10 mouse cellular contexts compared by ENCODE assay signal in the genomic region with DNA sequence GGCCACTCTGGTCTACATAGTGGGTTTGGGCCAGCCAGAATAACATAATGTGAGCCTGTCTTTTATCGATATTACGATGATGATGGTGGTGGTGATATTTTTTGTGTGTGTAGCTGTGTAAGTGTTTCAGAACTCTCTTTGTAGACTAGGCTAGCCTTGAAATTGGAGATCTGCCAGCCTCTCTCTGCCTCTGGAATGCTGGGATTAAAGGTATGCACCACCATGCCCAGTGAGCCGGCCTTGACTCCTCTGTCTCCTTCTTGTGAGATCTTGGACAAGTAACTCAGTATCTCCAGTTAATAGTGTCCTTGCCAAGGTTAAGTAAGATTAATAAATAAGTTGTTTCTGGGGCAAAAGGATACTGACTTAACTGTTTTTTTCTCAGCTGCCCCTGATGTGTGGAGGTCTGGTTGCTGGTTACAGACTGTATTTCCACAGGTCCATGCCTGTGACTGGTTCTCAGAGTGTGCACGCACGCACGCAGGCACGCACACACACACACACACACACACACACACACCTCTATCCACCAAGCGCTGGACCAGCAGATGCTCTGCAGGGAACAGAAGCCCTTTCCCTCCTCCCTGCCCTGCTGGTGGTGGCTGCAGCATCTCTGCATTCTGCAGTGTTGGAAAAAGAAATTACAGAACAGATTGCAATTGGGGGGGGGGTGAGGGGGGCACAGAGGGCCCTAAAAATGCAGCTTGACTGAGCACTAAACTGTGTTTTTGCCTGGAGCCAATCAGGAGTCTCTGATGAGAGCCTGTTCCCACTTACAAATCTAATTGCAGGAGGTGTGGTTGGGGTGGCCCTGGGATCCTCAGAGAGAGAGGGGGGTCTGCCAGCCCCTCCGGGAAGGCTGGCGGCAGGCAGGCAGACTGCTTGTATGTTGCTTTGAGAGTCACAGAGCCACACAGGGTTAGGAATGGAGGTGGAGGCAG. TPM values are rescaled to one million over a fixed set of nuclear protein-coding genes. Genes with fewer than 3 reads are reported as not detected.
DNase-seq lines count a peak whose midpoint lies in the region; ATAC-seq and TF ChIP-seq lines count a peak whose summit lies in the region.
"Had no signal": no experiment of that assay in that cellular context is flagged by ENCODE, and none has a peak within 500 bp of the region (broad histone marks: within the 10 kb centered on the region; RNA-seq: fewer than 3 reads in every experiment).

No protein-coding gene starts in this region.

- DNase-seq in adrenal gland, postnatal 10 days, result peak; percentile 27
- no peak for DNase-seq in adrenal gland, adult 8-10 months
- peak; percentile 36 for DNase-seq in lung, postnatal 10 days
- no peak for DNase-seq in lung, adult 2 months
- DNase-seq in hindbrain, embryonic 11.5 days (ENCODE audit: low spot score), result peak; percentile 21
- no peak for DNase-seq in yolk sac, embryonic 10.5 days (ENCODE audit: low spot score)
- DNase-seq in layer of hippocampus, adult 9-11 months, result no peak
- DNase-seq: gastrocnemius, postnatal 14 days; left cerebral cortex, postnatal 4 days had no signal

- H3K27me3 ChIP-seq in hindbrain, embryonic 11.5 days (ENCODE audit: control insufficient read depth, insufficient read depth, low read length), result no peaks in the 10 kb centered on the region
- H3K27me3 ChIP-seq in limb, embryonic 13.5 days, result no peaks in the 10 kb centered on the region

- no peak for TF ChIP-seq POLR2A in lung, adult 2 months (IDR thresholded peaks at IDR 0.05; ENCODE audit: borderline replicate concordance, extremely low read depth, low read depth, low read length)

- no peaks in the 10 kb centered on the region for H3K9me3 ChIP-seq in hindbrain, embryonic 11.5 days (ENCODE audit: control insufficient read depth, low read length)
- no peaks in the 10 kb centered on the region for H3K9me3 ChIP-seq in limb, embryonic 13.5 days

- peaks cover 48% of the 10 kb centered on the region for H3K4me1 ChIP-seq in lung, adult 2 months (ENCODE audit: control insufficient read depth, insufficient read depth, low read length)
- H3K4me1 ChIP-seq in hindbrain, embryonic 11.5 days (replicated peaks; ENCODE audit: control insufficient read depth, insufficient read depth, low read length), result peaks cover 49% of the 10 kb centered on the region
- peaks cover 84% of the 10 kb centered on the region for H3K4me1 ChIP-seq in limb, embryonic 13.5 days

- no peak overlapping the region for H3K4me3 ChIP-seq in lung, adult 2 months (replicated peaks; ENCODE audit: extremely low read depth, low read depth, low read length)
- no peak overlapping the region for H3K4me3 ChIP-seq in hindbrain, embryonic 11.5 days (ENCODE audit: low read depth, low read length)
- no peak overlapping the region for H3K4me3 ChIP-seq in limb, embryonic 13.5 days

- WGBS in lung, adult 2 months, result 77% methylated on average over 10 of the region's 10 CpGs
- WGBS in hindbrain, embryonic 11.5 days, result 42% methylated on average over 10 of the region's 10 CpGs
- 36% methylated on average over 10 of the region's 10 CpGs for WGBS in limb, embryonic 13.5 days

- no peak overlapping the region for H3K4me2 ChIP-seq in hindbrain, embryonic 11.5 days (replicated peaks; ENCODE audit: low read depth, low read length)
- 0 out of 2 replicates have a peak overlapping the region, but pooled peaks have one; percentile 9 for H3K4me2 ChIP-seq in limb, embryonic 13.5 days (replicated peaks)

- no peak for TF ChIP-seq CTCF in lung, adult 2 months (IDR thresholded peaks at IDR 0.05; ENCODE audit: insufficient read depth, low read length)

- no peak overlapping the region for H3K9ac ChIP-seq in hindbrain, embryonic 11.5 days (ENCODE audit: low read depth, low read length)
- no peak overlapping the region for H3K9ac ChIP-seq in limb, embryonic 13.5 days

- H3K36me3 ChIP-seq in hindbrain, embryonic 11.5 days (ENCODE audit: control insufficient read depth, insufficient read depth, low read length), result no peaks in the 10 kb centered on the region
- no peaks in the 10 kb centered on the region for H3K36me3 ChIP-seq in limb, embryonic 13.5 days

- H3K27ac ChIP-seq in hindbrain, embryonic 11.5 days (ENCODE audit: low read depth, low read length), result no peak overlapping the region
- H3K27ac ChIP-seq in limb, embryonic 13.5 days, result peak overlapping the region; percentile 39; the same call in 1 of the 2 replicates

- no peak for ATAC-seq in hindbrain, embryonic 11.5 days (ENCODE audit: low FRiP score)
- no peak for ATAC-seq in limb, embryonic 13.5 days (ENCODE audit: low FRiP score, low read depth)

RNA-seq across cellular contexts. Expression of a gene that starts 24.5 kb away (rescaled TPM):
- 10 to 100 TPM; 37.9 to 41.6 TPM for total RNA-seq in adrenal gland, postnatal 10 days (2021)
- total RNA-seq in adrenal gland, adult 8-10 months (2022), result 10 to 100 TPM; 46.6 to 69.0 (median 59.4) TPM
- polyA plus RNA-seq in lung, adult 2 months (2012; rRNA removed), result 87.2 and 115 TPM in 2 replicates
- 28.4 and 30.6 TPM in 2 replicates for polyA plus RNA-seq in hindbrain, embryonic 11.5 days (2014; fragmentation: Nextera tagmentation; extraction: Ambion mirVana)
- 13.6 and 14.2 TPM in 2 replicates for polyA plus RNA-seq in limb, embryonic 13.5 days (2015; fragmentation: Nextera tagmentation; extraction: Ambion mirVana)

RNA-seq across cellular contexts. Expression of a gene that starts 47.0 kb away (rescaled TPM):
- total RNA-seq in adrenal gland, postnatal 10 days (2021), result 10 to 100 TPM; 41.7 to 43.0 TPM
- total RNA-seq in adrenal gland, adult 8-10 months (2022), result 10 to 100 TPM; 39.0 to 81.8 (median 61.0) TPM
- polyA plus RNA-seq in lung, adult 2 months (2012; rRNA removed), result 21.5 and 27.1 TPM in 2 replicates
- 145 and 160 TPM in 2 replicates for polyA plus RNA-seq in hindbrain, embryonic 11.5 days (2014; fragmentation: Nextera tagmentation; extraction: Ambion mirVana)
- 178 and 183 TPM in 2 replicates for polyA plus RNA-seq in limb, embryonic 13.5 days (2015; fragmentation: Nextera tagmentation; extraction: Ambion mirVana)

RNA-seq across cellular contexts. Expression of a gene that starts 47.2 kb away (rescaled TPM):
- total RNA-seq in adrenal gland, postnatal 10 days (2021), result 10 to 100 TPM; 11.2 to 16.4 TPM
- 10 to 100 TPM in 3 of 4 experiments, 1 to 10 TPM in 1; 7.0 to 16.4 (median 12.0) TPM for total RNA-seq in adrenal gland, adult 8-10 months (2022)
- polyA plus RNA-seq in lung, adult 2 months (2012; rRNA removed), result 3.8 and 6.5 TPM in 2 replicates
- 9.3 and 11.1 TPM in 2 replicates for polyA plus RNA-seq in hindbrain, embryonic 11.5 days (2014; fragmentation: Nextera tagmentation; extraction: Ambion mirVana)
- 27.8 and 28.1 TPM in 2 replicates for polyA plus RNA-seq in limb, embryonic 13.5 days (2015; fragmentation: Nextera tagmentation; extraction: Ambion mirVana)

Comparison
In these comparisons a context has a peak if more than half of its experiments do, and no peak if none do; other contexts are left out.
1. DNase-seq: peak in adrenal gland, postnatal 10 days (single experiment), lung, postnatal 10 days (single experiment) and hindbrain, embryonic 11.5 days (single experiment); none in adrenal gland, adult 8-10 months (single experiment), lung, adult 2 months (single experiment), yolk sac, embryonic 10.5 days (single experiment) and layer of hippocampus, adult 9-11 months (single experiment).